Mouse (Mus musculus) 416B (cell line): ENCODE results near the gene Vpreb2.
"Not testable (repeated sequence)": the region's sequence is repeated elsewhere in the genome, so short reads cannot be mapped to it uniquely, and the experiment has no call there.

Experiments used
- DNase-seq: peaks from one replicate; pipeline ENCODE4 v3.0.0; 2011; ENCODE audit warnings: low read depth

Gene Vpreb2

DNA sequence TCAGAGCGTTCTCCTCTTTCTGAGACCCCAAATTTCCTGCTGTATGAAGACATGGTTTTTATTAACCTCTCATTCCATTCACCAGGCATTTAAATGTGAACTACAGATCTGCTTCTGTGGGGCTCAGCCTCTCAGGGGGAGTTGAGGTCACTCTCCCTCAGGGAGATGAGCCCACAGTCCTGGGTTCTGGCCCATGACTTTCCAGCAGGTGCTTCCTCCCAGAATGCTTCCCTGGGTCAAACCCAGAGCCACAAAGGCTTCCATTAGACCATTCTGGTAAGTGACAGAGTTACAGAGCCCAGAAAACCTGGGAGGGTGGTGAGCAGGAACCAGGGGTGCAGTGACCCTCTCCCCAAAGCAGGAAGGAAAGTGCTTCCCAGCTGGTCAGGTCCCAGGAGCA, at the start of gene Vpreb2:
Vpreb2 (plus strand) TSS at position 301 of the 400 bp plus-strand sequence.
- DNase-seq, result no peak

GRCm38 (mm10) chr16:17931906-17932460, 48.2 kb upstream of the Vpreb2 start:
- DNase-seq, result no peak

GRCm38 (mm10) chr16:17933594-17934444, 46.4 kb upstream of the Vpreb2 start:
- DNase-seq, result no peak

- DNase-seq, result peak; percentile 60
Observed at GRCm38 (mm10) chr16:17934445-17934910, 45.8 kb upstream of the Vpreb2 start.

DNA sequence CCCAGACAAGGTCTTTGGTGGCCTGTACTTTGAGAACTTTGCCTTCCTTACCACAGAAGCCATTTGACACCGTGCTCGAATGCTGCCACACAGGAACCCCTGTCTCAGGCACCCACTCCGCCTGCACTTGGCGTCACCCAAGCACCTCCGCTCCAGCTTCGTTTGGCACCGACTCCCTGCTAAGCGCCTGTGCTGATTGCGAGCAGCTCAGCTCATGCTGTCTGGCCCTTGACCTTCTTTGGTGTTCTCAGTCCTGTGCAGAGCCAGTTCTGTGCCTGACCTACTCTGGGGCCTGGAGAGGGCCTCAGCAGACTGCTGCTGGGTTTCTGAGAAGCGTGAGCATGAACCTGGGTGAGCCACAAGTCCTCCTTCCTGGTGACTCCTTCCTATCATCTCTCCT, 43.5 kb upstream of the Vpreb2 start:
- peak; percentile 25 for DNase-seq

- peak; percentile 91 for DNase-seq
Observed at GRCm38 (mm10) chr16:17938187-17938586, 42.0 kb upstream of the Vpreb2 start.

- peak; percentile 91 for DNase-seq
Observed at GRCm38 (mm10) chr16:17938821-17939220, 41.4 kb upstream of the Vpreb2 start.

DNA sequence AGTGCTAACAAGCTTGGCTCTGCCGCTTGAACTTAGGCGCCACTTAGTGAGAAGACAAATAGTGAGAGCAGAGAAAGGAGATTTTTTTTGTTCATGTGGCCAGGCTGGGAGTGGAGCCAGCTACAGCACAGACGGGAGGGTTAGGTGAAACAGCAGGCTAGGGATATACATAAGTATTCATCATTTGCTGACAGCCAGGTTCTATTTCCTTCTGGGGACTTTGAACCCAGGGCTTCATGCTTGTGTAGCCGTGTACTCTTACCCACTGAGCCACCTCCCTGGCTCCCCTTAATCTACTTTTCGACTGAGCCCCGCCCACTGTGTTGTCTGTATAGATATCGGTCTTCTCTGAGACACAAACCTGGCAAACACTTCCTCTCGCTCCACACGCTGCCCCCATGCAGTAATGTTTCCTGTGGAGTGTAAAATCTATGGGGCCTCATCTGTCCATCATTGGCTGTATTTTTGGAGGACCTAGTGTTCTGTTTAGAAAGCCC, 40.9 kb upstream of the Vpreb2 start:
- DNase-seq, result peak; percentile 66

DNA sequence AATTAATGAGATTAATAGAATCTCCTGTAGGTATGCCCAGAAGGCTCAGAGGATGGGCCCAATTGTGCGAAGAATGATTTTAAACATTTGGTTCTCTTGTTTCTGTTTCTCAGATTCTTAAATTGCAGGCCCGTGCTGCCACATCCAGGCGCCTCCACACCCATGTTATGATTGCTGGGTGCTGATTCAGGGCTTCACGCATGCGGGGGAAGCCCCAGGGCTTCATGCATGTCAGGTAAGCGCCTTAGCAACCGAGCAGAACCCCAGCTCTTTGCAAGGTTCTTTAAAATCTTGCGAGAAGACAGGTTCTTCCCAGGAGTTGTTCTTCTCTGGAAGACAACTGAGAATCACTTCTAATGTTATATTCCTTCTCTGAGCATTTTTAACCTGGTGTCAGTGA, 36.8 kb upstream of the Vpreb2 start:
- no peak for DNase-seq

GRCm38 (mm10) chr16:17945081-17945831, 35.0 kb upstream of the Vpreb2 start:
- DNase-seq, result no peak

DNA sequence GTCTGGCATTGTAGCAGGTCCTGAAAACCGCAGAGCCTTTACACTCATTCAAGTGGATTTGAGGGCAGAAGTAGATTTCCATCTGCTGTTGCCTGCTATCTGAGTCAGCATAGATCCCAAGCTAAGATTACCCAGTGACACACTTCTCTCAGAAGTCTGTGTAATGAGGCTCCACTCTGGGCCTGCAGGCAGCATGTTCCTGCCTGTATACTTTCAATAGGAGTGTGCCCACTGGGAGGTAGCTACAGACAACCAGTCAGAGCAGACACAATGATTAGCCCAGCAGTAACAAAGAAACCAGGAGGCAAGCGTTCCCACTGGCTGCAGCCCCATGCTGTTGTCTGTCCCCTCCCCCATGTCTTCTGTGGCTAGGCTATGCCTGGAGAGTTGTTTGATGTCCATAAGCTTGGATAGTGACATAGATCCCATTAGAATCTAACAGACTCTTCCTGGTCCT, 30.8 kb upstream of the Vpreb2 start:
- DNase-seq, result peak; percentile 75

DNA sequence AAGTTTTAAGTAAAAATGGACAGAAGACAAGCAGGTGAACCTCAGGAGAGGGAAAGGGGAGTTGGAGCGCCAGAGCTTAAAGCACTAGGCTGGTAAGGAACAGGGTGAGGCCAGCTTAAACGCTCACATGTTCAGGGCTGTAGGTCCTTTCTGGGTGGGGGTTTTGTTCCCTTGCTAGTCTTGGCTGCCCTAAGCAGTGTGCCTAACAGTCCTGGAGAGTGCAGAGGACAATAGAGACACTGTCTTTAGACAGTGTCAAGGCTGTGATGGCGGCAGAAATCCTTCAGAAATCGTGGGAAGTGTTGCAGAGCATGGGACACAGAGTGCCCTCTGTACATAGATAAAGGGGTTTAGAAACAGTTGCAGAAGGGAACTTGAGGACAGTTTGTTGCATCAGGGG, 30.2 kb upstream of the Vpreb2 start:
- no peak for DNase-seq

GRCm38 (mm10) chr16:17951618-17952017, 28.6 kb upstream of the Vpreb2 start:
- no peak for DNase-seq

DNA sequence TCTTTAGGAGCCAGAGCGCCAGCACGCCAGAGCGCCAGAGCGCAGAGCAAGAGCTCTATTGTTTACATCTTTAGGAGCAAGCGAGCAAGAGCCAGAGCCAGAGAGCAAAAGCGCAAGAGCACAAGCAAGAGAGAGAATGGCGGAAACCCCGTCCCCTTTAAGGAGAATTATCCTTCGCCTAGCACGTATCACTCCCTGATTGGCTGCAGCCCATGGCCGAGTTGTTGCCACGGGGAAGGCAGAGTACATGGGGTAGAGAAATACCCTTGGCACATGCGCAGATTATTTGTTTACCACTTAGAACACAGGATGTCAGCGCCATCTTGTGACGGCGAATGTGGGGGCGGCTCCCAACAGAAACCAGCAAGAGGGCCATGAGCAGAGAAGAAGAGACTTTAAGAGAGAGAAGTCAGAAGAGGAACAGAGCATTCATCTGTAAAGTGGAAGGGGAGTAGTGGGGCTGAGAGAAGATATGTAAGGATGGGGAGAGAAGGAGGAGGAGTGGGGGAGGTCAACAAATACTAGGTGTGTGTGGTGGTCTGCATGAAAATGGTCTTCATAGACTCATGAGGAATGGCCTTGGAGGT, 24.1 kb upstream of the Vpreb2 start:
- DNase-seq, result not testable (repeated sequence)

DNA sequence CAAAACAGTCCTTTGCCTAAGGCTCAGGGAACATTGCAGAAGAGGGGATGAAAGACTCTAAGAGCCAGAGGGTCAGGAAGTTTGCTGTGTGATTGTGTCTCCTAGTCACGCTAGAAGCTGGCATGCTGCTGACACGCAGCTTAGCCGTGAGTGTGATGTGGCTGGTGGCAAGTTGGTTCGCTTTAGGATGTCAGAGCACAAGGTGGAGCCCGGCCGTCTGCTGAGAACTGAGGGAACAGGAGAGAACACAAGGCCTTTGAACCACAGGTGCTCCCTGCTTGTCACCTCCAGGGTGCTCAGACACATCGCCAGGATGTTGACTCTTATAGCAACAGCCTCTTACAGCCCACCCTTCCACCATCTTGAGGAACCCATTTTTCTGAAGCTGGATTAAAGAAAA, 18.1 kb upstream of the Vpreb2 start:
- no peak for DNase-seq

- DNase-seq, result no peak
Observed at GRCm38 (mm10) chr16:17971853-17972252, 8.4 kb upstream of the Vpreb2 start.

DNA sequence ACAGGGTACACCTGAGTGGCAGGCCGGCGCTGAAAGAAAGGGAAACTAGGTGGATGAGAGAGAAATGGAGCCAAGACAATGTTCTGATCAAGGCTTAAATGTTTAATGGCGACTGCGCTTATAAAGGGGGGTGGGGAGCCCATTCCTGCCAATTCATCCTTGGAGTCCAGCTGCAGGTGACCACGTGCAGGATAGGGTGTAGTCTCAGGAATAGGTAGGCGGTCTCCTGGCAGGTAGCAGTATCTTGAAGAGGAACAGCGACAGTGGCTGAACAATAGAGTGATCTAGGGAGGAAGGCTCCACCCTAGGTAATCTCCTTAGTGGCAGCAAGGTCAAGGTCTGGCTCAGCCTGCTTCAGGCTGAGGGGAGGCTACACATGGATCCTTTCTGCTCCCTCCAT, 2.4 kb upstream of the Vpreb2 start:
- not testable (repeated sequence) for DNase-seq

- no peak for DNase-seq
Observed at GRCm38 (mm10) chr16:17983201-17983600, 3.0 kb downstream of the Vpreb2 start.

DNA sequence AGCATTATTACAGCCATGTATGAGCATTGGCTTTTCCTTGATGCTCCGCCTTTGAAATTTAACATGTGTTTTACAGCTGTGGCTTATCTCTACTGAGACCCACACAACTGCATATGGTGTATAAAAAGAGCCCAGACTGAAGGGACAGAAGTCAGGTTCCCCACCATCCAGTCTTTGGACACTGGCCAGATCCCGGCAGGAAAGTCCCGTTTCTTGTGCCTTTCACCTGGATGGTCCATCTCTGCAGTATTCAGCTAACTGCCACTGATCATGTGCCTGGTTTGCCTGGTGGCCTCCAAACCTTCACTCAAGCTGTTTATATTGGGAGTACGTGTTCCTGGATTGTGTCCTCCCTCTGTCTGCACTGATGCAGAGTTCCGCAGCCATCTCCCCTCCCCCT, 4.0 kb downstream of the Vpreb2 start:
- peak; percentile 38 for DNase-seq

GRCm38 (mm10) chr16:17985078-17985477, 4.8 kb downstream of the Vpreb2 start:
- DNase-seq, result no peak

DNA sequence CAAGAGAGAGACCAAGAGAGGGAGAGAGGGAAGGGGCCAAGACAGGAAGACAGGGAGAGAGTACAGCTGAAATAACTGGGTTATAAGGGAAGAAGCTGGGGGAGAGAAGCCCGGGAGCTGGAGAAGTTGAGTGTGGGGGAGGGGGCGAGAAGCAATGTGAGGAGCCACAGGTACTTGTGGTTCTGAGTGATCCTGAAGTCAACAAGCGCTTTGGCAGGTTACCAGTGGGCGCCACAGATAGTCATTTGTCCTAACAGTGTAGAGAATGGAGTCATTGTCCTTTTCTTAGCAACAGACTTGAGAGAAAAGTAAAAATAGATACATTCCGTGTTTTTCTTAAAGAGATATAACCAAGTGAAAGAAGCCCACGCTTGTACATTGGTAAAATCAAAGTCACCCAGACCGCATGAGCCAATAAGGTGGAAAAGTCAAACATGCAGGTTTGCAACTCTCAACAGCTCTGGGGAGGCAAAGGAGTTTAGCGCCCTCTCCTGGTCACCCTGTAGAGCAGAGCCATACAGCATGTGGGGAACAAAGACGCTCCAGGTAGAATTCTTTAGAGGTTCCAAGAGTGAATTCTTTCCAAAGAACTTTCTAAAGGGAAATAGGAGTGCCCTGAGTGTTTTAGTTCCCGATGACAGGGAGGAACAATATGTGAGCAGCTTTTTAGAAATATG, 6.4 kb downstream of the Vpreb2 start:
- DNase-seq, result peak; percentile 75

- DNase-seq, result peak; percentile 43
Observed at GRCm38 (mm10) chr16:17987703-17988102, 7.5 kb downstream of the Vpreb2 start.
